Comparison of ENCODE assay signal across 8 mouse cellular contexts in the genomic region with DNA sequence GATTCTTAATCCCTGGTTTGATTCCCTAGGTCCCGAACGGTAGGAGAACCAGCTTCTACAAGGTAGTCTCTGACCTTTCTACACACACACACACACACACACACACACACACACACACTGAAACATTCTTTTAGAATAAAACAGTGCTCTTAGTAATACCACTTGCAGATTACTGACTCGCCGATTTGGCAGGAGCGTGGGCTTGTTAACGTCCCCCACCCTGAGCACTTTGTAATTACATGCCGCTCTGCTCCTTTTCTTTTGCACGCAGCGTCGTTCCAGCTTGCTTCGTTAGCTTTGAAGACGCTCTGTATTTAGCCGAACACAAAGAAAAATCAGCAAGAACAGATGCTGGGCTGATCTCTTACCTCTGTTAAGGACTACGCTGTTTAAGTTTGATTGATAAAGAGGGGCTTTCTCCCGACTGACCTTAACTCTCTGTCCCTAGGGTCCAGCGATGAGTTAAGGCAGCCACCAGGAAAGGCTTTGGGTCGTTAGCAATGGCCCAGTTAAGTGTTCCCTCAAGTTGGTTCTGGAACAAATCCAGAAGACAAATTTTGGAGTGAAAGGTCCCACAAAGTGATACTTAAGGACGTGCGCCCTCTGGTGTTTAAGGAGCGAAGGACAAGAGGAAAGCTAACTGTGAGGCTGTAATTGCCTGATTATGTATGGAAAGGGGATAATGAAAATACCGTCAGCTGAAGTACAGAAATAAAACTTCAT. TPM values are rescaled to one million over a fixed set of nuclear protein-coding genes. Genes with fewer than 3 reads are reported as not detected.
A peak's percentile ranks its signal among the peaks of the same experiment; 100 is the strongest.
DNase-seq lines count a peak whose midpoint lies in the region; ATAC-seq lines count a peak whose summit lies in the region.

No protein-coding gene starts in this region.

- peak overlapping the region; percentile 90 for H3K4me2 ChIP-seq in hindbrain, embryonic 16.5 days (ENCODE audit: low read length)

- 0 out of 2 replicates have a peak overlapping the region, but pooled peaks have one; percentile 23 for H3K27ac ChIP-seq in hindbrain, embryonic 16.5 days (ENCODE audit: low read depth, low read length)

- 11% methylated on average over 21 of the region's 21 CpGs for WGBS in hindbrain, embryonic 16.5 days

- peak; percentile 1 for DNase-seq in T-cell, adult 2 months (ENCODE audit: low spot score)
- DNase-seq in cerebellum, postnatal 14 days: peak; percentile 80 to 85
- peak; percentile 68 to 81 for DNase-seq in frontal cortex, postnatal 36 days (ENCODE audit: low spot score in 2 of 2)
- DNase-seq in layer of hippocampus, postnatal 36 days: peak; percentile 40 to 53
- DNase-seq in lung, postnatal 36 days: peak; percentile 92
- DNase-seq in retina, postnatal 7 days (ENCODE audit: low read depth, low spot score): peak; percentile 70
- DNase-seq in urinary bladder, postnatal 36 days (ENCODE audit: low spot score in 2 of 2): peak; percentile 61 to 74

- H3K9me3 ChIP-seq in hindbrain, embryonic 16.5 days (ENCODE audit: control insufficient read depth, low read length): no peaks in the 10 kb centered on the region

- no peaks in the 10 kb centered on the region for H3K27me3 ChIP-seq in hindbrain, embryonic 16.5 days (replicated peaks; ENCODE audit: control insufficient read depth, insufficient read depth, low read length)

- H3K4me1 ChIP-seq in hindbrain, embryonic 16.5 days (ENCODE audit: control insufficient read depth, insufficient read depth, low read depth, low read length): no peaks in the 10 kb centered on the region

- H3K9ac ChIP-seq in hindbrain, embryonic 16.5 days (ENCODE audit: low read depth, low read length): peak overlapping the region; percentile 56

- H3K4me3 ChIP-seq in hindbrain, embryonic 16.5 days (ENCODE audit: low read length): peak overlapping the region; percentile 41

- peak; percentile 89 for ATAC-seq in hindbrain, embryonic 16.5 days

- H3K36me3 ChIP-seq in hindbrain, embryonic 16.5 days (ENCODE audit: control insufficient read depth, insufficient read depth, low read length): no peaks in the 10 kb centered on the region

RNA-seq across cellular contexts. Expression of a gene that starts 26.1 kb away (rescaled TPM):
- 62.8 and 63.0 TPM in 2 replicates for polyA plus RNA-seq in hindbrain, embryonic 16.5 days (2015; fragmentation: Nextera tagmentation; extraction: Ambion mirVana)
- total RNA-seq in layer of hippocampus, postnatal 36 days (2021): 10 to 100 TPM; 20.3 to 22.6 TPM

RNA-seq across cellular contexts. Expression of a gene that starts 49.7 kb away (rescaled TPM):
- polyA plus RNA-seq in hindbrain, embryonic 16.5 days (2015; fragmentation: Nextera tagmentation; extraction: Ambion mirVana): 7.9 and 8.6 TPM in 2 replicates
- 10 to 100 TPM; 15.5 to 15.8 TPM for total RNA-seq in layer of hippocampus, postnatal 36 days (2021)

Comparison
In these comparisons a context has a peak if more than half of its experiments do, and no peak if none do; other contexts are left out.
1. Peak in every context shown above with its lines: DNase-seq, ATAC-seq, H3K4me3 ChIP-seq and H3K27ac ChIP-seq.
2. DNase-seq: peak in every context shown above with its lines; median percentile 92 in lung, postnatal 36 days; 82 in cerebellum, postnatal 14 days; 74 in frontal cortex, postnatal 36 days; 70 in retina, postnatal 7 days; 68 in urinary bladder, postnatal 36 days; 46 in layer of hippocampus, postnatal 36 days; 1 in T-cell, adult 2 months.